Mouse (Mus musculus) embryonic facial prominence, embryonic 14.5 days (tissue): ENCODE data around the gene Gorab. TPM values are rescaled to one million over a fixed set of nuclear protein-coding genes. Genes with fewer than 3 reads are reported as not detected.

Source experiments
- ATAC-seq: fragments of 200-750 bp; cut with Nextera tagmentation; 2 replicates; pipeline ENCODE4 v1.8.0; 2017; ENCODE audit warnings: low read depth, moderate number of reproducible peaks, moderate TSS enrichment
- DNase-seq: peaks from one replicate; pipeline ENCODE4 v3.0.0-alpha.2; 2015; ENCODE audit warnings: low spot score
- H3K27ac ChIP-seq: fragments of 300-500 bp; sonication (generic); replicated peaks from 2 replicates; pipeline ENCODE4 v1.5.1; 2014; ENCODE audit warnings: low read depth, mild to moderate bottlenecking, low read length, moderate library complexity
- H3K27me3 ChIP-seq: fragments of 300-500 bp; sonication (generic); replicated peaks from 2 replicates; pipeline ENCODE4 v1.6.1; 2014; ENCODE audit warnings: low read length; ENCODE audit not compliant: control insufficient read depth, insufficient read depth
- H3K36me3 ChIP-seq: fragments of 300-500 bp; sonication (generic); 2 replicates; pipeline ENCODE4 v1.6.1; 2014; ENCODE audit warnings: low read length, mixed read lengths; ENCODE audit not compliant: control insufficient read depth, insufficient read depth
- H3K4me1 ChIP-seq: fragments of 300-500 bp; sonication (generic); 2 replicates; pipeline ENCODE4 v1.6.1; 2014; ENCODE audit warnings: antibody characterized with exemption, low read length; ENCODE audit not compliant: control insufficient read depth, insufficient read depth
- H3K4me2 ChIP-seq: fragments of 300-500 bp; sonication (generic); 2 replicates; pipeline ENCODE4 v1.6.1; 2014; ENCODE audit warnings: low read depth, mild to moderate bottlenecking, low read length, moderate library complexity, mixed read lengths
- H3K4me3 ChIP-seq: fragments of 300-500 bp; sonication (generic); 2 replicates; pipeline ENCODE4 v1.5.1; 2014; ENCODE audit warnings: low read depth, mild to moderate bottlenecking, low read length
- H3K9ac ChIP-seq: fragments of 300-500 bp; sonication (generic); 2 replicates; pipeline ENCODE4 v1.6.1; 2014; ENCODE audit warnings: low read depth, mild to moderate bottlenecking, low read length, moderate library complexity, mixed read lengths
- H3K9me3 ChIP-seq: fragments of 300-500 bp; sonication (generic); 2 replicates; pipeline ENCODE4 v1.6.1; 2016; ENCODE audit warnings: low read length; ENCODE audit not compliant: control insufficient read depth
- WGBS: fragments of 180-500 bp; shearing (Covaris S2); extraction: QIAGEN DNeasy Blood & Tissue Kit; methylation state at CpG from one replicate; pipeline ENCODE4 v1.1.7; 2014; 5-methylcytosine and 5-hydroxymethylcytosine counted together
- polyA plus RNA-seq: library from polyadenylated mRNA; unstranded; fragments of >200 nt; fragmentation: Nextera tagmentation; extraction: Ambion mirVana; gene quantifications from 2 replicates; pipeline ENCODE4 v1.2.1, GENCODE M21; 2014

Gorab gene
- polyA plus RNA-seq, 1 experiment from 2014 or later, result 25.7 TPM

- H3K27me3 ChIP-seq, result no peaks in the 10 kb centered on the region
- H3K9me3 ChIP-seq, result no peaks in the 10 kb centered on the region
- H3K9ac ChIP-seq, result no peak overlapping the region
- 81% methylated on average over 4 of the region's 4 CpGs for WGBS
- DNase-seq (no peak), ATAC-seq (no peak)
- H3K4me3 ChIP-seq, result no peak overlapping the region
- H3K4me2 ChIP-seq, result no peak overlapping the region
- H3K36me3 ChIP-seq, result peaks cover 67% of the 10 kb centered on the region
- peaks cover 6% of the 10 kb centered on the region; the same call in 1 of the 2 replicates for H3K4me1 ChIP-seq
- H3K27ac ChIP-seq, result no peak overlapping the region; the same call in 1 of the 2 replicates
These were observed 13.4 kb downstream of the Gorab start for GRCm38 (mm10) chr1:163390044-163390443.

- no peak overlapping the region for H3K27ac ChIP-seq
- DNase-seq (no peak), ATAC-seq (no peak)
- H3K9ac ChIP-seq, result no peak overlapping the region
- no peak overlapping the region for H3K4me2 ChIP-seq
- no peak overlapping the region for H3K4me3 ChIP-seq
- WGBS, result 79% methylated on average over 9 of the region's 9 CpGs
- peaks cover 15% of the 10 kb centered on the region for H3K4me1 ChIP-seq
- peaks cover 47% of the 10 kb centered on the region for H3K36me3 ChIP-seq
- H3K27me3 ChIP-seq, result no peaks in the 10 kb centered on the region
- H3K9me3 ChIP-seq, result no peaks in the 10 kb centered on the region
These were observed 17.3 kb downstream of the Gorab start for GRCm38 (mm10) chr1:163386196-163386595.

GRCm38 (mm10) chr1:163383442-163384027 is 19.9 kb downstream of the Gorab start:
- DNase-seq (peak; percentile 58), ATAC-seq (peak; percentile 83)
- Histone ChIP-seq H3K9ac (no peak overlapping the region), H3K36me3 (peaks cover 38% of the 10 kb centered on the region), H3K27me3 (no peaks in the 10 kb centered on the region), H3K9me3 (no peaks in the 10 kb centered on the region), H3K27ac (peak overlapping the region; percentile 52), H3K4me2 (no peak overlapping the region), H3K4me3 (no peak overlapping the region), H3K4me1 (peaks cover 20% of the 10 kb centered on the region)
- WGBS, result 20% methylated on average over 5 of the region's 5 CpGs

GRCm38 (mm10) chr1:163382048-163382719 is 21.3 kb downstream of the Gorab start:
- Histone ChIP-seq H3K9me3 (no peaks in the 10 kb centered on the region), H3K27me3 (no peaks in the 10 kb centered on the region), H3K4me1 (peaks cover 20% of the 10 kb centered on the region), H3K4me3 (no peak overlapping the region), H3K27ac (no peak overlapping the region), H3K36me3 (peaks cover 32% of the 10 kb centered on the region), H3K4me2 (no peak overlapping the region), H3K9ac (no peak overlapping the region)
- no peak for ATAC-seq
- DNase-seq, result no peak
- 88% methylated on average over 10 of the region's 10 CpGs for WGBS

- no peaks in the 10 kb centered on the region for H3K27me3 ChIP-seq
- H3K27ac ChIP-seq, result peak overlapping the region; percentile 40; the same call in 1 of the 2 replicates
- DNase-seq, result no peak
- H3K4me3 ChIP-seq, result no peak overlapping the region
- H3K4me1 ChIP-seq, result peaks cover 22% of the 10 kb centered on the region
- H3K4me2 ChIP-seq, result no peak overlapping the region
- ATAC-seq, result no peak
- peaks cover 18% of the 10 kb centered on the region for H3K36me3 ChIP-seq
- no peaks in the 10 kb centered on the region for H3K9me3 ChIP-seq
- WGBS, result 26% methylated on average over 1 of the region's 1 CpGs
- no peak overlapping the region for H3K9ac ChIP-seq
These were observed 22.9 kb downstream of the Gorab start for GRCm38 (mm10) chr1:163380591-163380990.

- ATAC-seq, result no peak; the same call in 1 of the 2 replicates
- no peak overlapping the region for H3K4me3 ChIP-seq
- H3K9ac ChIP-seq, result no peak overlapping the region
- H3K4me2 ChIP-seq, result no peak overlapping the region
- WGBS, result 27% methylated on average over 4 of the region's 4 CpGs
- H3K27ac ChIP-seq, result peak overlapping the region; percentile 40; the same call in 1 of the 2 replicates
- H3K4me1 ChIP-seq, result peaks cover 25% of the 10 kb centered on the region
- no peaks in the 10 kb centered on the region for H3K9me3 ChIP-seq
- peak; percentile 76 for DNase-seq
- H3K36me3 ChIP-seq, result 0 out of 2 replicates have a peak, but pooled peaks cover 13% of the 10 kb centered on the region
- no peaks in the 10 kb centered on the region for H3K27me3 ChIP-seq
These were observed 23.4 kb downstream of the Gorab start for GRCm38 (mm10) chr1:163380072-163380471.

- Histone ChIP-seq H3K27ac (no peak overlapping the region), H3K9ac (no peak overlapping the region), H3K36me3 (no peaks in the 10 kb centered on the region), H3K4me3 (no peak overlapping the region), H3K4me1 (peaks cover 16% of the 10 kb centered on the region), H3K4me2 (no peak overlapping the region), H3K9me3 (no peaks in the 10 kb centered on the region), H3K27me3 (no peaks in the 10 kb centered on the region)
- DNase-seq (no peak), ATAC-seq (no peak)
- WGBS, result 15% methylated on average over 6 of the region's 6 CpGs
These were observed 25.5 kb downstream of the Gorab start for GRCm38 (mm10) chr1:163377924-163378323.

- WGBS, result 61% methylated on average over 6 of the region's 6 CpGs
- H3K36me3 ChIP-seq, result no peaks in the 10 kb centered on the region
- H3K4me1 ChIP-seq, result peaks cover 16% of the 10 kb centered on the region
- ATAC-seq, result no peak
- H3K4me2 ChIP-seq, result no peak overlapping the region
- no peaks in the 10 kb centered on the region for H3K9me3 ChIP-seq
- no peak overlapping the region for H3K4me3 ChIP-seq
- H3K27me3 ChIP-seq, result no peaks in the 10 kb centered on the region
- no peak overlapping the region for H3K27ac ChIP-seq
- no peak overlapping the region for H3K9ac ChIP-seq
- DNase-seq, result no peak
These were observed 26.5 kb downstream of the Gorab start for GRCm38 (mm10) chr1:163376818-163377581.
